Mouse (Mus musculus) lung, postnatal 0 days (tissue): ENCODE measurements around the gene Foxf2. TPM values are rescaled to one million over a fixed set of nuclear protein-coding genes. Genes with fewer than 3 reads are reported as not detected.

Source experiments
- ATAC-seq: fragments of 200-750 bp; cut with Nextera tagmentation; 2 replicates; pipeline ENCODE4 v1.8.0; 2017; ENCODE audit warnings: moderate library complexity
- DNase-seq: peaks from one replicate; pipeline ENCODE4 v3.0.0-alpha.2; 2016; ENCODE audit warnings: low spot score
- H3K27ac ChIP-seq: fragments of 300-500 bp; sonication (generic); 2 replicates; pipeline ENCODE4 v1.5.1; 2014; ENCODE audit warnings: antibody characterized with exemption, mild to moderate bottlenecking, low read length, mixed read lengths
- H3K27me3 ChIP-seq: fragments of 300-500 bp; sonication (generic); replicated peaks from 2 replicates; pipeline ENCODE4 v1.6.1; 2014; ENCODE audit warnings: low read length, mixed read lengths; ENCODE audit not compliant: insufficient read depth
- H3K36me3 ChIP-seq: fragments of 300-500 bp; sonication (generic); 2 replicates; pipeline ENCODE4 v1.6.1; 2014; ENCODE audit warnings: low read length, mixed read lengths; ENCODE audit not compliant: insufficient read depth
- H3K4me1 ChIP-seq: fragments of 300-500 bp; sonication (generic); 2 replicates; pipeline ENCODE4 v1.6.1; 2014; ENCODE audit warnings: antibody characterized with exemption, low read depth, low read length, mixed read lengths; ENCODE audit not compliant: insufficient read depth
- H3K4me2 ChIP-seq: fragments of 300-500 bp; sonication (generic); replicated peaks from 2 replicates; pipeline ENCODE4 v1.6.1; 2014; ENCODE audit warnings: low read depth, mild to moderate bottlenecking, low read length, moderate library complexity, mixed read lengths
- H3K4me3 ChIP-seq: fragments of 300-500 bp; sonication (generic); 2 replicates; pipeline ENCODE4 v1.5.1; 2014; ENCODE audit warnings: low read depth, low read length
- H3K9ac ChIP-seq: fragments of 300-500 bp; sonication (generic); replicated peaks from 2 replicates; pipeline ENCODE4 v1.6.1; 2014; ENCODE audit warnings: low read depth, mild to moderate bottlenecking
- H3K9me3 ChIP-seq: fragments of 300-500 bp; sonication (generic); 2 replicates; pipeline ENCODE4 v1.6.1; 2016; ENCODE audit warnings: low read length, mixed read lengths
- CTCF ChIP-seq: IDR thresholded peaks from 2 replicates; pipeline ENCODE4 v1.5.1; 2016; ENCODE audit warnings: antibody characterized with exemption, mild to moderate bottlenecking
- EP300 ChIP-seq: IDR thresholded peaks from 2 replicates; pipeline ENCODE4 v1.6.1; 2016; ENCODE audit warnings: antibody characterized with exemption, mild to moderate bottlenecking, control low read depth
- WGBS: fragments of 180-500 bp; shearing (Covaris S2); extraction: QIAGEN DNeasy Blood & Tissue Kit; methylation state at CpG from one replicate; pipeline ENCODE4 v1.1.7; 2014; 5-methylcytosine and 5-hydroxymethylcytosine counted together
- polyA plus RNA-seq: library from polyadenylated mRNA; unstranded; fragments of >200 nt; fragmentation: Nextera tagmentation; extraction: Ambion mirVana; gene quantifications from 2 replicates; pipeline ENCODE4 v1.2.1, GENCODE M21; 2015

Gene Foxf2
- polyA plus RNA-seq, 1 experiment from 2014 or later, result 14.9 TPM

- Histone ChIP-seq H3K27me3 (peaks cover 60% of the 10 kb centered on the region), H3K36me3 (no peaks in the 10 kb centered on the region), H3K4me1 (no peaks in the 10 kb centered on the region; the same call in 1 of the 2 replicates), H3K9ac (no peak overlapping the region), H3K4me3 (no peak overlapping the region), H3K27ac (no peak overlapping the region), H3K9me3 (no peaks in the 10 kb centered on the region), H3K4me2 (no peak overlapping the region)
- TF ChIP-seq CTCF (no peak), EP300 (no peak)
- ATAC-seq (no peak), DNase-seq (no peak)
- 29% methylated on average over 6 of the region's 6 CpGs for WGBS
These were observed 2.3 kb upstream of the Foxf2 start for GRCm38 (mm10) chr13:31623291-31623690.

GRCm38 (mm10) chr13:31623906-31624860 lies 1.4 kb upstream of the Foxf2 start:
- DNase-seq (peak; percentile 32), ATAC-seq (no peak)
- Histone ChIP-seq H3K9ac (no peak overlapping the region), H3K9me3 (no peaks in the 10 kb centered on the region), H3K27me3 (peaks cover 52% of the 10 kb centered on the region), H3K36me3 (no peaks in the 10 kb centered on the region), H3K4me2 (peak overlapping the region; percentile 63), H3K27ac (peak overlapping the region; percentile 79; the same call in 1 of the 2 replicates), H3K4me3 (peak overlapping the region; percentile 60), H3K4me1 (peaks cover 3% of the 10 kb centered on the region)
- TF ChIP-seq CTCF (no peak), EP300 (no peak)
- WGBS, result 7% methylated on average over 19 of the region's 20 CpGs

DNA sequence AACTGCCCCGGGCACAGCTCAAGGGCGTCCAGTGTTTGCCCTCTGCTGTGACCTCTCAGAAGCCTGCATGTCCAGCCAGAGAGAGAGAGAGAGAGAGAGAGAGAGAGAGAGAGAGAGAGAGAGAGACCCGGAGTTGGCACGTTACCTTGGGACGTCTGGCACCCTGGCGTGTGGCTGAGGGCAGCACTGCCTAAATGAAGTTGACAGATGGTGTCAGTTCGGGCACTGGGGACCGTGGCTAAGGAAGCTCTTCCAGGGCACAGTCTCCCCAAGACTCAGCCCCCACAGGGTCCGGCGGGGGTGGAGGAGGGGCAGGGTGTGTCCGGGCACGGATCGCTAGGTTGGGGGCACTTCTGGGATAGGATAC lies 667 bp upstream of the Foxf2 start:
- Histone ChIP-seq H3K27ac (peak overlapping the region; percentile 79), H3K4me1 (peaks cover 4% of the 10 kb centered on the region), H3K36me3 (no peaks in the 10 kb centered on the region), H3K9ac (no peak overlapping the region), H3K9me3 (no peaks in the 10 kb centered on the region), H3K27me3 (peaks cover 44% of the 10 kb centered on the region), H3K4me2 (peak overlapping the region; percentile 63), H3K4me3 (peak overlapping the region; percentile 60)
- 3% methylated on average over 13 of the region's 13 CpGs for WGBS
- TF ChIP-seq EP300 (no peak), CTCF (no peak)
- DNase-seq, result no peak
- ATAC-seq, result peak; percentile 7

- peaks cover 32% of the 10 kb centered on the region for H3K27me3 ChIP-seq
- H3K4me1 ChIP-seq, result peaks cover 4% of the 10 kb centered on the region
- no peaks in the 10 kb centered on the region for H3K9me3 ChIP-seq
- H3K9ac ChIP-seq, result peak overlapping the region; percentile 63
- H3K4me2 ChIP-seq, result peak overlapping the region; percentile 63
- WGBS, result 2% methylated on average over 45 of the region's 60 CpGs
- TF ChIP-seq EP300, result no peak
- no peak for TF ChIP-seq CTCF
- no peaks in the 10 kb centered on the region for H3K36me3 ChIP-seq
- H3K4me3 ChIP-seq, result peak overlapping the region; percentile 60
- ATAC-seq (no peak), DNase-seq (no peak)
- peak overlapping the region; percentile 79 for H3K27ac ChIP-seq
These were observed 676 bp downstream of the Foxf2 start for GRCm38 (mm10) chr13:31626183-31626801.

DNA sequence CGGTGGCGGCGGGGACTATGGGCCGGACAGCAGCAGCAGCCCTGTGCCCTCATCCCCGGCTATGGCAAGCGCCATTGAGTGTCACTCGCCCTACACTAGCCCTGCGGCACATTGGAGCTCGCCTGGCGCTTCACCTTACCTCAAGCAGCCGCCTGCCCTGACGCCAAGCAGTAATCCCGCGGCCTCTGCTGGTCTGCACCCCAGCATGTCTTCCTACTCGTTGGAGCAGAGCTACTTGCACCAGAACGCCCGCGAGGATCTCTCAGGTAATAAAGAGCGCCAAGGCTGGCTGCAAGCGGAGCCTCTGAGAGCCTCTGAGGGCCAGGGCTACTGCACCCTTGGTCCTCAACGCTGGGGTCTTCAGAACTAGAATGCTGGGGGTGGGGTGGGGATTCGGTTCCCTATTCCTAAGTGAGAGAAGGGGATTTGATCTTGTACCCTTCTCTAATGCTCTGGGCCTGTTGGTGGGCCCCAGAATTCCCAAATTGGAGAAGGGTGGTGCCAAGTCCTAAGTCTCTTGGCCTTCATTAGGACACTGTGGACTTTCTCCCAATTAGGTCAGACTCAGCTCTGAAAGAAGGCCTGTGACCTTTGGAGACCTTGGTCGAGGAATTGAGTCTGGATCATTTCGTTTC lies 1.5 kb downstream of the Foxf2 start:
- WGBS, result 3% methylated on average over 21 of the region's 24 CpGs
- ATAC-seq (no peak), DNase-seq (no peak)
- Histone ChIP-seq H3K36me3 (no peaks in the 10 kb centered on the region), H3K4me3 (peak overlapping the region; percentile 60), H3K9me3 (no peaks in the 10 kb centered on the region), H3K27me3 (peaks cover 36% of the 10 kb centered on the region), H3K27ac (peak overlapping the region; percentile 79), H3K9ac (peak overlapping the region; percentile 63), H3K4me1 (peaks cover 4% of the 10 kb centered on the region), H3K4me2 (peak overlapping the region; percentile 63)
- no peak for TF ChIP-seq CTCF
- TF ChIP-seq EP300, result no peak
